Mouse (Mus musculus): ENCODE measurements around the gene Erg. TPM values are rescaled to one million over a fixed set of nuclear protein-coding genes. Genes with fewer than 3 reads are reported as not detected.

The Erg gene
- polyA plus RNA-seq, 1 experiment from 2014 or later = 9.1 TPM

DNA sequence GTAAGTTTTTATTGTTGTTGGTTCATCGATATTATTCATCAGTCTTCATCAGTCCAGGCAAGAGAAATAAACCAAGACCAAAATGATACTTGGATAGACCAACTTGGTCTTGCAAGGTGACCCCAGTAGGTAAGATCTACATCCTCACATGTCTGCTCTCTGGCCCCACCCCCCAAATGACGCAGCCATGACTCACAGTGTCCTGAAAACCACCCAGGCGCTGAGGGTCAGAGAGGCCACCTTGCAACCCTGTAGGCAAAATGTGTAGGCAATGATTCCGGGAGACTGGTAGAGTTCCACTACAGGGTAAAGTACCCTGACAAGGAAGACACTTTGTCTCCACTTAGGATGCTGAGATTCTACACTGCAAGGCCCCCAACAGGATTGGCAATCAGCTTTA, 138.5 kb downstream of the Erg start:
- Histone ChIP-seq H3K9ac (no peak overlapping the region), H3K27ac (ENCODE audit: low read depth) (no peak overlapping the region), H3K27me3 (ENCODE audit: insufficient read depth, low read length) (no peaks in the 10 kb centered on the region), H3K36me3 (ENCODE audit: insufficient read depth) (no peaks in the 10 kb centered on the region), H3K4me2 (no peak overlapping the region), H3K4me3 (ENCODE audit: low read depth, low read length) (no peak overlapping the region), H3K4me1 (ENCODE audit: insufficient read depth) (no peaks in the 10 kb centered on the region), H3K9me3 (ENCODE audit: low read depth, low read length) (no peaks in the 10 kb centered on the region)
- DNase-seq (no peak), ATAC-seq (ENCODE audit: insufficient read depth) (no peak)
- no peak for TF ChIP-seq CTCF (IDR thresholded peaks at IDR 0.05; ENCODE audit: low read depth)
- 73% methylated on average over 4 of the region's 4 CpGs for WGBS

- Histone ChIP-seq H3K27me3 (ENCODE audit: insufficient read depth, low read length) (no peaks in the 10 kb centered on the region), H3K4me2 (no peak overlapping the region), H3K4me3 (ENCODE audit: low read depth, low read length) (no peak overlapping the region), H3K27ac (ENCODE audit: low read depth) (peak overlapping the region; percentile 40; the same call in 1 of the 2 replicates), H3K4me1 (ENCODE audit: insufficient read depth) (no peaks in the 10 kb centered on the region; the same call in 1 of the 2 replicates), H3K9me3 (ENCODE audit: low read depth, low read length) (no peaks in the 10 kb centered on the region), H3K36me3 (ENCODE audit: insufficient read depth) (no peaks in the 10 kb centered on the region), H3K9ac (no peak overlapping the region)
- DNase-seq = no peak
- WGBS = 55% methylated on average over 2 of the region's 2 CpGs
- TF ChIP-seq CTCF (IDR thresholded peaks at IDR 0.05; ENCODE audit: low read depth) = no peak
- ATAC-seq (ENCODE audit: insufficient read depth) = no peak
These were observed 140.0 kb downstream of the Erg start for GRCm38 (mm10) chr16:95446368-95446767.

DNA sequence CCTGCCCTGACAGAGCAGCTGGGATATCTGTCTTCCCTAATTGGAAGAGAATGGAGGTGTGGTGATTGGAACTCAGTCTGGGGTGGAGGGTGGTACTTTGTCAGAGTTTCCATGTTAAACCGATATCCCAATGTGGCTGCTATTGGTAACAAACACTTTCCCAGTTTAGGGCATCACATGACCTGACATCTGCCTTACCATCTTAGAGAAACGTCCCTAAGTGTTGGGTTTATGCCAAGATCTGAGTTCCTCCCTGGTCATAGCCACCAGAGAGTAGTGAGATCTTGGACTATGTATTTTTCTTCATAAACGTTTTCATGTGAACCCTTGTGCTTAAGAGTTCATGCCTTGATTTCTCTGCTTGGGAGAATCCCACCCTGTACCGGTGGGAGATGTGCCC, 144.4 kb downstream of the Erg start:
- no peak overlapping the region for H3K4me2 ChIP-seq
- TF ChIP-seq CTCF (IDR thresholded peaks at IDR 0.05; ENCODE audit: low read depth) = no peak
- no peak overlapping the region for H3K9ac ChIP-seq
- no peak for ATAC-seq (ENCODE audit: insufficient read depth)
- 51% methylated on average over 4 of the region's 4 CpGs for WGBS
- H3K27ac ChIP-seq (ENCODE audit: low read depth) = no peak overlapping the region
- H3K4me1 ChIP-seq (ENCODE audit: insufficient read depth) = no peaks in the 10 kb centered on the region; the same call in 1 of the 2 replicates
- H3K9me3 ChIP-seq (ENCODE audit: low read depth, low read length) = no peaks in the 10 kb centered on the region
- no peaks in the 10 kb centered on the region for H3K36me3 ChIP-seq (ENCODE audit: insufficient read depth)
- no peak overlapping the region for H3K4me3 ChIP-seq (ENCODE audit: low read depth, low read length)
- DNase-seq = no peak
- no peaks in the 10 kb centered on the region for H3K27me3 ChIP-seq (ENCODE audit: insufficient read depth, low read length)

DNA sequence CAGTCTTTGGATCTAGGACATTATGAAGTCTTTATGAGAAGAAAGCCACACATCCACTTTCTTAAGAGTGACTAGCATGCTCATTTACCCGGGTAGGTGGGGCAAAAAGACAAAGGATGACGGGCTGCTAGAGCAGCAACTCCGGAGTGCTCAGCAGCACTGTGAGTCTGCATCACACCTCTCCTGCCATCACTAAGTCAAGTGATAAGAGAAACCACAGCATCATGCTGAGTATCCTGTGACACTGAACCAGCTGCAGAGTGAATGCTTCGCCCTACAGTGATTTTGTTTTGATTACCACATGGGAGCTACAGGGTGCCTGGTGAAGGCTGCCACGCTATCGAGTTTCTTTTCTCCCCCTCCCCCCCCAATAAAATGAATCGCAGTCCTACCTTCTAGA, 145.2 kb downstream of the Erg start:
- H3K27ac ChIP-seq (ENCODE audit: low read depth) = no peak overlapping the region

DNA sequence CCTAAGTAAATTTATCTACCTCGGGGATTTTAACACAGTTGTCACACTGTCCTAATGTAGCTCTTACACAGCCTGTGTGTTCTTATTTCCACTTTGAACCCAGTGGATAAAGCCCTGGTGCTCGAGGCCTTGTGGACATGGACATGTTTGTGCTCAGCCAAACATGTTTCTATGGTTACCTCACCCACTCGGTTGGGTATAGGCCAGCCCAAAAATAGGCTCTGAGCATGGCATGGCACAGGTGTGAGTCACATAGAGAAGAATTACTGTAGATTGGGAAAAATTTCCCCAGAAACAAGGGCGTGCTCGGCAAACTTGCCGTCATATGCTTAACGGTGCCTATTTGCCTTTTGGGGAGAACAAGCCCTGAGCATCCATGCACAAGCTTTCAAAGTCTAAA, 146.1 kb downstream of the Erg start:
- DNase-seq (no peak), ATAC-seq (ENCODE audit: insufficient read depth) (no peak)
- no peak overlapping the region for H3K27ac ChIP-seq (ENCODE audit: low read depth)
- H3K9ac ChIP-seq = no peak overlapping the region
- no peaks in the 10 kb centered on the region for H3K27me3 ChIP-seq (ENCODE audit: insufficient read depth, low read length)
- H3K36me3 ChIP-seq (ENCODE audit: insufficient read depth) = no peaks in the 10 kb centered on the region
- no peaks in the 10 kb centered on the region; the same call in 1 of the 2 replicates for H3K4me1 ChIP-seq (ENCODE audit: insufficient read depth)
- no peak overlapping the region for H3K4me3 ChIP-seq (ENCODE audit: low read depth, low read length)
- no peaks in the 10 kb centered on the region for H3K9me3 ChIP-seq (ENCODE audit: low read depth, low read length)
- TF ChIP-seq CTCF (IDR thresholded peaks at IDR 0.05; ENCODE audit: low read depth) = no peak
- H3K4me2 ChIP-seq = no peak overlapping the region
- WGBS = 76% methylated on average over 7 of the region's 7 CpGs

More for the DNA sequence above, 145.2 kb downstream of the Erg start:
- WGBS = 24% methylated on average over 7 of the region's 7 CpGs
- Histone ChIP-seq H3K4me1 (ENCODE audit: insufficient read depth) (no peaks in the 10 kb centered on the region; the same call in 1 of the 2 replicates), H3K36me3 (ENCODE audit: insufficient read depth) (no peaks in the 10 kb centered on the region), H3K4me2 (no peak overlapping the region), H3K9ac (no peak overlapping the region), H3K4me3 (ENCODE audit: low read depth, low read length) (no peak overlapping the region), H3K27me3 (ENCODE audit: insufficient read depth, low read length) (no peaks in the 10 kb centered on the region), H3K9me3 (ENCODE audit: low read depth, low read length) (no peaks in the 10 kb centered on the region)
- no peak for TF ChIP-seq CTCF (IDR thresholded peaks at IDR 0.05; ENCODE audit: low read depth)
- DNase-seq (no peak), ATAC-seq (ENCODE audit: insufficient read depth) (no peak)

GRCm38 (mm10) chr16:95439794-95440193, 146.6 kb downstream of the Erg start:
- H3K4me3 ChIP-seq (ENCODE audit: low read depth, low read length) = no peak overlapping the region
- DNase-seq = no peak
- no peaks in the 10 kb centered on the region for H3K36me3 ChIP-seq (ENCODE audit: insufficient read depth)
- no peaks in the 10 kb centered on the region for H3K27me3 ChIP-seq (ENCODE audit: insufficient read depth, low read length)
- no peaks in the 10 kb centered on the region for H3K9me3 ChIP-seq (ENCODE audit: low read depth, low read length)
- 17% methylated on average over 8 of the region's 8 CpGs for WGBS
- no peaks in the 10 kb centered on the region; the same call in 1 of the 2 replicates for H3K4me1 ChIP-seq (ENCODE audit: insufficient read depth)
- no peak overlapping the region for H3K4me2 ChIP-seq
- no peak overlapping the region for H3K9ac ChIP-seq
- peak overlapping the region; percentile 4; the same call in 1 of the 2 replicates for H3K27ac ChIP-seq (ENCODE audit: low read depth)
- no peak for ATAC-seq (ENCODE audit: insufficient read depth)
- TF ChIP-seq CTCF (IDR thresholded peaks at IDR 0.05; ENCODE audit: low read depth) = no peak

- H3K9ac ChIP-seq = no peak overlapping the region
- H3K4me2 ChIP-seq = 0 out of 2 replicates have a peak overlapping the region, but pooled peaks have one; percentile 13
- H3K27ac ChIP-seq (ENCODE audit: low read depth) = peak overlapping the region; percentile 59
- H3K4me1 ChIP-seq (ENCODE audit: insufficient read depth) = no peaks in the 10 kb centered on the region; the same call in 1 of the 2 replicates
- no peak overlapping the region for H3K4me3 ChIP-seq (ENCODE audit: low read depth, low read length)
- no peaks in the 10 kb centered on the region for H3K27me3 ChIP-seq (ENCODE audit: insufficient read depth, low read length)
- H3K36me3 ChIP-seq (ENCODE audit: insufficient read depth) = no peaks in the 10 kb centered on the region
- ATAC-seq (ENCODE audit: insufficient read depth) (peak; percentile 72; the same call in 1 of the 2 replicates), DNase-seq (peak; percentile 70)
- no peak for TF ChIP-seq CTCF (IDR thresholded peaks at IDR 0.05; ENCODE audit: low read depth)
- no peaks in the 10 kb centered on the region for H3K9me3 ChIP-seq (ENCODE audit: low read depth, low read length)
- WGBS = 55% methylated on average over 17 of the region's 17 CpGs
These were observed 147.4 kb downstream of the Erg start for GRCm38 (mm10) chr16:95438848-95439540.

Measured in lung, embryonic 14.5 days (tissue).